Mouse (Mus musculus) urinary bladder, postnatal 25 days (tissue): ENCODE results near the gene Arf3.

ENCODE experiments used
- DNase-seq: peaks from one replicate; pipeline ENCODE4 v3.0.0; 2022; ENCODE audit warnings: low spot score

Arf3 gene

GRCm38 (mm10) chr15:98790761-98791160, 27.7 kb upstream of the Arf3 start:
- DNase-seq, result no peak

GRCm38 (mm10) chr15:98789661-98790535, 26.9 kb upstream of the Arf3 start, which contains the start of gene Wnt1:
Gene Wnt1 (plus strand): TSS chr15:98789857.
- DNase-seq, result peak; percentile 63

GRCm38 (mm10) chr15:98788972-98789660, 26.1 kb upstream of the Arf3 start:
- no peak for DNase-seq

GRCm38 (mm10) chr15:98787930-98788329, 24.9 kb upstream of the Arf3 start:
- DNase-seq, result no peak

GRCm38 (mm10) chr15:98785744-98786143, 22.7 kb upstream of the Arf3 start:
- no peak for DNase-seq

GRCm38 (mm10) chr15:98781166-98781565, 18.2 kb upstream of the Arf3 start:
- no peak for DNase-seq

GRCm38 (mm10) chr15:98780573-98780972, 17.6 kb upstream of the Arf3 start:
- DNase-seq, result no peak

GRCm38 (mm10) chr15:98780075-98780474, 17.1 kb upstream of the Arf3 start:
- DNase-seq, result no peak

- no peak for DNase-seq
These were observed 15.8 kb upstream of the Arf3 start for GRCm38 (mm10) chr15:98778806-98779205.

GRCm38 (mm10) chr15:98778191-98778770, 15.3 kb upstream of the Arf3 start:
- no peak for DNase-seq

GRCm38 (mm10) chr15:98777762-98778161, 14.7 kb upstream of the Arf3 start, which contains the start of gene Wnt10b:
Gene Wnt10b (minus strand): TSS chr15:98778150.
- no peak for DNase-seq

GRCm38 (mm10) chr15:98777005-98777616, 14.1 kb upstream of the Arf3 start:
- no peak for DNase-seq

GRCm38 (mm10) chr15:98776280-98777004, 13.4 kb upstream of the Arf3 start:
- DNase-seq, result no peak

- no peak for DNase-seq
These were observed 12.5 kb upstream of the Arf3 start for GRCm38 (mm10) chr15:98775533-98775932.

GRCm38 (mm10) chr15:98774096-98774495, 11.1 kb upstream of the Arf3 start:
- DNase-seq, result no peak

GRCm38 (mm10) chr15:98772511-98773211, 9.6 kb upstream of the Arf3 start:
- DNase-seq, result no peak

- no peak for DNase-seq
These were observed 8.9 kb upstream of the Arf3 start for GRCm38 (mm10) chr15:98771813-98772425.

- no peak for DNase-seq
These were observed 5.2 kb upstream of the Arf3 start for GRCm38 (mm10) chr15:98768259-98768658.

- no peak for DNase-seq
These were observed 2.9 kb upstream of the Arf3 start for GRCm38 (mm10) chr15:98765929-98766328.

GRCm38 (mm10) chr15:98762201-98762621, 803 bp downstream of the Arf3 start:
- peak; percentile 55 for DNase-seq

- no peak for DNase-seq
These were observed 8.9 kb downstream of the Arf3 start for GRCm38 (mm10) chr15:98754125-98754524.
